Mouse (Mus musculus) embryonic facial prominence, embryonic 11.5 days (tissue): Measurements from ENCODE around the gene Aplp2. TPM values are rescaled to one million over a fixed set of nuclear protein-coding genes. Genes with fewer than 3 reads are reported as not detected.

Experiments used
- ATAC-seq: fragments of 200-750 bp; cut with Nextera tagmentation; replicated peaks from 2 replicates; pipeline ENCODE4 v1.8.0; 2017; ENCODE audit warnings: low read depth; ENCODE audit not compliant: insufficient number of reproducible peaks, low FRiP score, low TSS enrichment
- DNase-seq: peaks from one replicate; pipeline ENCODE4 v3.0.0-alpha.2; 2015; ENCODE audit warnings: low spot score
- H3K27ac ChIP-seq: fragments of 300-500 bp; sonication (generic); replicated peaks from 2 replicates; pipeline ENCODE4 v1.5.1; 2014; ENCODE audit warnings: mild to moderate bottlenecking, low read depth, low read length, control low read depth
- H3K27me3 ChIP-seq: fragments of 300-500 bp; sonication (generic); 2 replicates; pipeline ENCODE4 v1.6.1; 2014; ENCODE audit warnings: mild to moderate bottlenecking, low read length, moderate library complexity, mixed read lengths; ENCODE audit not compliant: control insufficient read depth, insufficient read depth
- H3K36me3 ChIP-seq: fragments of 300-500 bp; sonication (generic); replicated peaks from 2 replicates; pipeline ENCODE4 v1.6.1; 2014; ENCODE audit warnings: low read depth, mild to moderate bottlenecking, low read length, moderate library complexity, mixed read lengths; ENCODE audit not compliant: control insufficient read depth, insufficient read depth
- H3K4me1 ChIP-seq: fragments of 300-500 bp; sonication (generic); 2 replicates; pipeline ENCODE4 v1.6.1; 2014; ENCODE audit warnings: low read length, mixed read lengths; ENCODE audit not compliant: control insufficient read depth, insufficient read depth
- H3K4me2 ChIP-seq: fragments of 300-500 bp; sonication (generic); 2 replicates; pipeline ENCODE4 v1.6.1; 2014; ENCODE audit warnings: low read depth, mild to moderate bottlenecking, control low read depth, low read length, moderate library complexity
- H3K4me3 ChIP-seq: fragments of 300-500 bp; sonication (generic); 2 replicates; pipeline ENCODE4 v1.5.1; 2014; ENCODE audit warnings: low read depth, low read length, control low read depth
- H3K9ac ChIP-seq: fragments of 300-500 bp; sonication (generic); replicated peaks from 2 replicates; pipeline ENCODE4 v1.6.1; 2014; ENCODE audit warnings: mild to moderate bottlenecking, control low read depth, low read length
- H3K9me3 ChIP-seq: fragments of 300-500 bp; sonication (generic); replicated peaks from 2 replicates; pipeline ENCODE4 v1.6.1; 2016; ENCODE audit warnings: mild to moderate bottlenecking, low read length, inconsistent platforms, mixed read lengths; ENCODE audit not compliant: control insufficient read depth
- WGBS: fragments of 180-500 bp; shearing (Covaris S2); extraction: QIAGEN DNeasy Blood & Tissue Kit; methylation state at CpG from one replicate; pipeline ENCODE4 v1.1.7; 2014; 5-methylcytosine and 5-hydroxymethylcytosine counted together
- polyA plus RNA-seq: library from polyadenylated mRNA; unstranded; fragments of >200 nt; fragmentation: Nextera tagmentation; extraction: Ambion mirVana; gene quantifications from 2 replicates; pipeline ENCODE4 v1.2.1, GENCODE M21; 2014

Gene Aplp2
- polyA plus RNA-seq, 1 experiment from 2014 or later, result 203 TPM

DNA sequence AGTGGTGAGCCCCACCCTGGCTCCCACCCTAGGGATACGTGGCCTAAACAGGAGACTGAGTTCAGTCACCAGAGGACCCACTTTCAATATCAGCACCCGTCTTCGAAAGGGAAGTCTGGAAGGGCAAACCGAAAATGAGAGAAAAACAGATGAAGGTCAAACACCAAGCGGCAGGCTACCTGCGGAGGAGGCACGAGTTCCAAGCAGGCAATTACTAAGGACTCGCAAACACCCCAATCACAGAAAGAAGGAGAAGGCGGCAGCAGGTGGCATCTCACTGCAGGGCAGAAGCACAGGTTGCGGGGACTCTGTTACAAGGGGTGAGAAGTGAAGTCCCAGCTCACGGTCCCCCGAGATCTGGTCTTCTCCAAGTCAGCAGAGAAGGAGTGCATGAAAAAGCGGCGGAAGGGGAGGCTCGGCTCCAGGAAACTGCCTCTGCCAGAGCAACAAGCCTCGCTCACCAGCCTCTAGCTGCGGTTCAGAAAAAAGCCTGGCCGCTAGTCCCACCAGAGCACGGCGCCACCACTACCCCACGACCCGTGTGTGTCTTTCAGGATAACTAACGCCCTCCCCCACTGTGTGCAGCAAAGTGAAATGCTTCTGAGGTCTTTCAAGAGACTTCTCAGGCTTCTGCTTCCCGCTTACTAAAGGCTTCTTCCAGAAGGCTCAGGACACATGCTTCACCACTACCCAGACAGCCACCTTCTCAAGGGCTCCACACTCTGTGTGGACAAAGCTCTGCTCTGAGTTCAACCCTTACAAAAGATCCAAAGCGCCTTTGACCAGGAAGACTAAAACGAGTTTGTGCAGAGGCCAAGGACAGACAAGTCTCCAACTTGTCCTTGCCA lies 81.0 kb downstream of the Aplp2 start:
- Histone ChIP-seq H3K4me2 (peak overlapping the region; percentile 85), H3K4me1 (peaks cover 4% of the 10 kb centered on the region; the same call in 1 of the 2 replicates), H3K27me3 (peaks cover 40% of the 10 kb centered on the region), H3K9ac (peak overlapping the region; percentile 41), H3K4me3 (peak overlapping the region; percentile 45), H3K9me3 (no peaks in the 10 kb centered on the region), H3K36me3 (no peaks in the 10 kb centered on the region), H3K27ac (no peak overlapping the region)
- WGBS, result 14% methylated on average over 26 of the region's 26 CpGs
- ATAC-seq (no peak), DNase-seq (peak; percentile 34)

DNA sequence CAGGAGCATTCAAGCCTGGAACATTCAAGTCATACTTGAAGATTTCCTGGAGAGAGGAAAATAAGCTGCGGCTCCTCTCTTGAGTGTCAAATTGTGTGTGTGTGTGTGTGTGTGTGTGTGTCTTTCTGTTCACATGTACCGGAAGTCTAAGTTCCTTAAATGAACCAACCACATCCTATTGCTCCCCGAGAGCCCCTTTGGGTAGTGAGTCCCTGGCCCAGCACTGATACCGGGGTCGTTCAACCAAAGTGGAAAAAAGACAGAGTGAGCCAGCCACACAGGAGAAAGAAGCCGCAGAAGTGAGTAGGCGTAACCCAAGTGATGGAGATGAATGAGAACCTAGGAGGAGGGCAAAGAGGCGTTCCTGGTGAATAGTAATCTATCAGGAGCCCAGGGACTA lies 81.7 kb downstream of the Aplp2 start:
- Histone ChIP-seq H3K9ac (no peak overlapping the region), H3K4me2 (no peak overlapping the region), H3K4me1 (peaks cover 4% of the 10 kb centered on the region; the same call in 1 of the 2 replicates), H3K9me3 (no peaks in the 10 kb centered on the region), H3K36me3 (no peaks in the 10 kb centered on the region), H3K27me3 (peaks cover 40% of the 10 kb centered on the region), H3K27ac (no peak overlapping the region), H3K4me3 (no peak overlapping the region)
- 66% methylated on average over 8 of the region's 8 CpGs for whole genome bisulfite sequencing
- DNase-seq (no peak), ATAC-seq (no peak)

DNA sequence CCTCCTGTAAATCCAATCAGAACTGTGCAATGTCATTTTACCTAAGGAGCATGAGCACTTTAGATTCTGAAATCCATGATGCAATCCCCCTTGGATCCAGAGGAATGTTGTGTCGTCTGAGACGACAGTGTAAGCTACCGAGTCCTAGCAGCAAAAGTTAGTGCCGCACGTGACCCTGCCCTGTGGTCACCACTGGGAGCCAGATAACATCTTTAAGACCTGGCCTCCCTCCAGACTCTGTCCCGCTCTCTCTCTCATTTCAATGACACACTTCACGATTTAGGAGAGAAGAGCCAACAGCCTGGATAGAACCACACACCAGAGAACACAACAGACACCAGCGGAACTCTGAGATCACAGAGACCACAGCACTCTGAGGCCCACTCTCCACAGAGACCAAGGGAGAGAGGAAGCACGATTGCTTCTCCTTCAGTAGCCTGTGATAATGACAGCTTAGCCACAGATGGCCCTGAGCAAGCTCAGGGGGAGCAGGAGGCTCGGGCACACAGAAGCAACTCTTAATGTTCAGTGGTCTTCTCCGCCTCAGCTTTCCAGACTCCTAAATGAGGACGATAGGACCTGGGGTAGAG lies 83.6 kb downstream of the Aplp2 start:
- H3K4me2 ChIP-seq, result no peak overlapping the region
- ATAC-seq (no peak), DNase-seq (no peak)
- H3K36me3 ChIP-seq, result no peaks in the 10 kb centered on the region
- H3K9ac ChIP-seq, result no peak overlapping the region
- 82% methylated on average over 12 of the region's 12 CpGs for WGBS
- no peak overlapping the region for H3K27ac ChIP-seq
- no peaks in the 10 kb centered on the region for H3K9me3 ChIP-seq
- H3K4me1 ChIP-seq, result peaks cover 4% of the 10 kb centered on the region; the same call in 1 of the 2 replicates
- H3K27me3 ChIP-seq, result peaks cover 40% of the 10 kb centered on the region
- H3K4me3 ChIP-seq, result no peak overlapping the region

DNA sequence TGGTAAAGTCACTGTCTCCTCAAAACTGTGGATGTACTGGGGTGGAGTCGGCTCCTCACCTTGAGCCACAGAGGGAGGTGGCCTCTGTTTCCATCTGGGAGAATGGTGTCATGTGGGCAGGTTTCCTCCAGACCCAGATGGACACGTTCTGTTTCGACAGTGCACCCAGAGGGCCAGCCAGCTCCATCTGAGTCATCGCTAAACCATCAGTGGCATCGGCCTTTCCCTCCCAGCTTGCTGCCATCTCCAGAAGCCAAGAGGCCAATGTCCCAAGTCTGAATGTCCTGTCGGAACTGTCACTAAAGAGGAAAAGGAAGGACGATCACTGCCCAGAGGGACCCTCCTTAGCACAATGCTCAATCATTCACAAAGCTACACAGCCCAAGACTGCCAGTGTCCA lies 85.5 kb downstream of the Aplp2 start:
- Histone ChIP-seq H3K9me3 (no peaks in the 10 kb centered on the region), H3K4me2 (no peak overlapping the region), H3K4me1 (no peaks in the 10 kb centered on the region), H3K27ac (no peak overlapping the region), H3K4me3 (no peak overlapping the region), H3K36me3 (no peaks in the 10 kb centered on the region), H3K27me3 (peaks cover 22% of the 10 kb centered on the region), H3K9ac (no peak overlapping the region)
- WGBS, result 84% methylated on average over 7 of the region's 7 CpGs
- no peak for ATAC-seq
- DNase-seq, result no peak

DNA sequence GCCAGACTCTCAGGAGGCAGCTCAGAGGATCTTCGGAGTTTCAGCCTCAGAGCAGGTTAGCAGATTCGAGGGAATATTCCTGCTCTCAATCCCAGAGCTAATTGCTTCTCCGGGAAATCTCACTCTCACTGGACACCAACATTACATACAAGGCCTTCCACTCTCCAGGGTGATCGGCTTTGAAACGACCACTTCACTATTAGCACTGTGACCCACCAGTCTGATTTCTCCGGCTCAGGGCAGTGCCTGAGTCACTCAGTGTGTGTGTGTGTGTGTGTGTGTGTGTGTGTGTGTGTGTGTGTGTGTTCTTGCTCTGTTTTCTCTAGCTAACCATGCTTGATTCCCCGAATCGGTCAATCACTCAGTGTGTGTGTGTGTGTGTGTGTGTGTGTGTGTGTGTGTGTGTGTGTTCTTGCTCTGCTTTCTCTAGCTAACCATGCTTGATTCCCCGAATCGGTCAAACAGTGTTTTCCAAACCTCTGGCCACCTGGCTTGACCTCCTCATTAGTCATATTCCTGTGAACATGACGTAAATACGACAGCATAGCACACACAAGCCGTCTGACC lies 89.1 kb downstream of the Aplp2 start:
- Histone ChIP-seq H3K4me3 (no peak overlapping the region), H3K27ac (no peak overlapping the region), H3K36me3 (no peaks in the 10 kb centered on the region), H3K4me2 (no peak overlapping the region), H3K4me1 (no peaks in the 10 kb centered on the region), H3K27me3 (no peaks in the 10 kb centered on the region), H3K9me3 (no peaks in the 10 kb centered on the region), H3K9ac (no peak overlapping the region)
- ATAC-seq, result no peak
- no peak for DNase-seq
- WGBS, result 67% methylated on average over 13 of the region's 13 CpGs

DNA sequence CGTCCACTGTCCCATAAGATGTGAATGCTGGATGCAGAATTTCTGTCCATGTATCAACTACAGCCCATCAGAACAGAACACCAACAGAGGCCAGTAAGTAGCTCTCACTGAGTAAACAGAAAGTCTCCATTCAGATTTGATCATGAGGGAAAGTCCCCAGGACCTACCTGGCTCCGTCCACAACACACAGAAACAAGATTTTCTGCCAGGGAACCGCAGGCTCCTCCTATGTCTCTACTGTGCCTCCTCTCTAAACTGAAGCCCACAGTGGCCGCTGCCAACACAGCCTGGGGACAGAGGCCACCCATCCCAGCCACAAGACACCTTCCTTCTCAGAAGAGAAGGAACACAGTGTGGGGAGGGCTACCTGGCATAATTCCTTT lies 91.1 kb downstream of the Aplp2 start:
- 62% methylated on average over 4 of the region's 4 CpGs for WGBS
- Histone ChIP-seq H3K4me1 (no peaks in the 10 kb centered on the region), H3K36me3 (no peaks in the 10 kb centered on the region), H3K27ac (no peak overlapping the region), H3K27me3 (no peaks in the 10 kb centered on the region), H3K4me3 (no peak overlapping the region), H3K9ac (no peak overlapping the region), H3K4me2 (no peak overlapping the region), H3K9me3 (no peaks in the 10 kb centered on the region)
- no peak for ATAC-seq
- no peak for DNase-seq

DNA sequence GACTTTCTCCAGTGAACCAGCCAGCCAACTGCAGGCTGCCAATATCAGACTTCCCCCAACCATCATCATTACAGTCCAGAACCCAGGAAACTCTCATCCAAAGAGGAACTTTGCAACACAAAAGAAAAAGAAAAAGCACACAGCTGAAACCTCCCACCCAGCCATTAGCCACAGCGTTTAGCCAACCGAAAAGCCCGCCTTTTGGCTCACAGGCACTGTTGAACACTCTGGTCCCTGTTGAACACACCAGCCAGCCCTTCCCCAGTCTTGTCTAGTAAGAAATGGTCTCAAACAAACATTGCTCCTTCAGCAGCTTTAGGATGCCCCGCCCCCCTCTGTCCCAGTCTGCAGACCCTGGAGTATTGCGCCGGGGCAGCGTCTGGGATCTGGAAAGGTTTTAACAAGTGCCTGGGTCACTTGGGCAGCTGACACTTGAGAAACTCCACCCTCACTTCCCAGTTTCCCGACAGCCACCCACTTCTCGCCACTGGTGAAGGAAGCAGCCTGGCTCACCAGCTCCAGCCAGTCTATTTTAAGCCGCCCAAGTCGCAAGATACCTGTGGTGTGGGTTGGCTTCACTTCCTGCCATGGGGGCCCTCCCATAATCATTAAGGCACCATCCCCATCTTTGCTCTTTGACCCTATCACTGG lies 91.6 kb downstream of the Aplp2 start:
- H3K27me3 ChIP-seq, result no peaks in the 10 kb centered on the region
- H3K9me3 ChIP-seq, result no peaks in the 10 kb centered on the region
- 50% methylated on average over 11 of the region's 11 CpGs for WGBS
- no peak overlapping the region for H3K9ac ChIP-seq
- ATAC-seq (no peak), DNase-seq (no peak)
- no peak overlapping the region for H3K27ac ChIP-seq
- no peaks in the 10 kb centered on the region for H3K36me3 ChIP-seq
- no peak overlapping the region for H3K4me2 ChIP-seq
- H3K4me3 ChIP-seq, result no peak overlapping the region
- no peaks in the 10 kb centered on the region for H3K4me1 ChIP-seq

DNA sequence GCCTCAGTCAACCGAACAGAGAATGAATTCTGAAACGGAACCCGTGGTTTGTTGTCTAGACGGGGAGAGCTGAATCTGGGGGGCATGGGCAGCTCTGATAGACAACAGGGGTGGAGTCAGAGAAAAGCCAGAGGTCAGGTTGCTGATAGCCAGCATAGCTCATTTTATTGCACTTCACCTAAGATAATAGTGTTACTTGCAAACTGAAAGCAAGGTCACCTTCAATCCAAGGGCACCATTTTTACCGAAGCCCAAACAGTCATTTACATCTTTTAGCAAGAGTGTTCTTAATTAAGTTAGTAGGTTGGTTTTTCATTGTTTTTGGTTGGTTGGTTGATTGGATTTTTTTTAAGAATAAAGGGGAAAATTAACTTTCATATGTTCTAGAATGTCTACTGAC lies 92.2 kb downstream of the Aplp2 start:
- WGBS, result 69% methylated on average over 5 of the region's 5 CpGs
- Histone ChIP-seq H3K27me3 (no peaks in the 10 kb centered on the region), H3K9ac (no peak overlapping the region), H3K4me2 (no peak overlapping the region), H3K36me3 (no peaks in the 10 kb centered on the region), H3K4me1 (no peaks in the 10 kb centered on the region), H3K27ac (no peak overlapping the region), H3K4me3 (no peak overlapping the region), H3K9me3 (no peaks in the 10 kb centered on the region)
- ATAC-seq (no peak), DNase-seq (no peak)
